Mouse (Mus musculus): ENCODE measurements at regions not wholly inside any gene's neighbourhood (a gene's known extent, or its start where the extent isn't known, plus 50 kb on each side); places are given as distances from the start of the nearest gene placed in this dataset.

DNA sequence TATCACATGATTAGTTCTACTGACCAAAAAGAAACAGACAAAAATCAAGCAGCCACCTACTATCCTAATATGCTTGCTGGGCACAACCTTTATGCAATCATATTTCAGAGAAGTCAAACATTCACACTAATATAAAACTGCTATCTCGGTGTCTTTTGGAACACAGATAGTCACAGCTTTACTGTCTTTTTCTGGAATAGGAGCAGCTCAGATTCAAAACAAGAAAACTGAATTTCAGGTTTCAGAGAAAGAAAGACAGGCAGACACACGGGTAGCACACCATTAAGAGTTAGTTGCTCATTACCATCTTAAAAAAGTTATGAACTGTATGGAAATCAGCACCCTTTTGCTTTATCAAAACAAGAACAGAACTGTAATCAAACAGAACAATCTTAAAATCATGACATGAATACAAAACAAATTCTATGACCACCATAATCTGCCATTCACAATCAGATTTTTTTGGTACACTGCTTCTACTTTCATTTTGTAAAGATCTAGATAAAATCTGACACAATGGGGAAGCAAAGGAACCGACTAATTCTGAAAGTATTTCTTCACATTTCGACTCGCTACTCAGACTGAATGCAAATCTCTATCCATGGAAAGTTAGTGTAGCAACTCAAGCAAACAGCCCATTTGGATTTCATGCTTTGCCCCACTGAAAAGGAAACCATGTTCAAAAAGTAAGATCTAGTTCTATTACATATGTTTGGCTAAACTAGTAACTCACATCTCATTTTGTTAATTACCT lies 315.1 kb downstream of the Tex13c3 start:
- TF ChIP-seq CTCF (IDR thresholded peaks at IDR 0.05; ENCODE audit: extremely low read depth, insufficient read depth, low read length) (no peak), POLR2A (IDR thresholded peaks at IDR 0.05; ENCODE audit: extremely low read depth, insufficient read depth, low read length) (no peak)

Data from cortical plate, adult 2 months (tissue).